Mouse (Mus musculus): Measurements from ENCODE around the gene Thrsp. TPM values are rescaled to one million over a fixed set of nuclear protein-coding genes. Genes with fewer than 3 reads are reported as not detected.

Thrsp gene
- polyA plus RNA-seq (2015; fragmentation: Illumina TruSeq; extraction: RNeasy Lipid Tissue Mini Kit (QIAGEN cat#74804); ENCODE audit: low read depth, low replicate concordance): 38.8 TPM

DNA sequence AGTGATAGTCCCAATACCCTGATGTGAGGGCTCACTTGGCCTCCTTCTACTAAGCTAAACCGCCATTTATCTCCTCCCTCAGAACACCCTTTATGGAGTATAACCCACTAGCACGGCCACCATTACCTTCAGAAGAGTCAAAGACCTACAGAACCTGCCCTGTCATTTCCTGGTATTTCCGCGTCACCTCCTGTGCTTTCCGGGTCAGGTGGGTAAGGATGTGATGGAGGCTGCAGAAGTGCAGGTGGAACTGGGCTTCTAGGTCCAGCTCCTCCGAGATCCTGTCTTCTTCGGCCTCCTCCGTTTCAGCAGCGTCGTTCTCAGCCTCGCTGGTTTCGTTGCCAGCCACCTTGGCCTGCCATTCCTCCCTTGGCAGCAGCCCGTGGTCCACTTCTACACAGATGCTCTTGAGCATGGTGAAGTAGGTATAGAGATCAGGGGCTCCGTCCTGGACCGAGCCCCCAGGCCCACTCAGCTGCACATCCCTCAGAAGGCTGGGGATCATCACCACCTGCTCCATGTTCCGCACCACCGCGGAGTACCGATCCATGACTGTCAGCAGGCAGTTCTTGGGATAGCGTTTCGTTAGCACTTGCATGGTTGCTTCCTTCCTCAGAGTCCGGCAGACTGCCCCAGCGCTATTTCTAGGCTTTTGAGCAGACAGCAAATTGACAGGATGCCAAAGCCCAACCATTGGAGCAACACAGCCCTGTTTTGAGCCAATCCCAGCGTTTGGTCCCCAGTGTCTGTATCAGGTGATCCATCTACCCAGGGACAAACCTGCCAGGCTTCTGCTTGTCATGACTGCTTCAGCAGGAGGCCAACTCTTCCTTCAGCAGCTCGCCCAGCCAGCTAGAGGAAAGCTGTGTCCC, at the start of gene Thrsp:
TSS of gene Thrsp (minus strand) at position 825 of the 872 bp plus-strand sequence.

DNA sequence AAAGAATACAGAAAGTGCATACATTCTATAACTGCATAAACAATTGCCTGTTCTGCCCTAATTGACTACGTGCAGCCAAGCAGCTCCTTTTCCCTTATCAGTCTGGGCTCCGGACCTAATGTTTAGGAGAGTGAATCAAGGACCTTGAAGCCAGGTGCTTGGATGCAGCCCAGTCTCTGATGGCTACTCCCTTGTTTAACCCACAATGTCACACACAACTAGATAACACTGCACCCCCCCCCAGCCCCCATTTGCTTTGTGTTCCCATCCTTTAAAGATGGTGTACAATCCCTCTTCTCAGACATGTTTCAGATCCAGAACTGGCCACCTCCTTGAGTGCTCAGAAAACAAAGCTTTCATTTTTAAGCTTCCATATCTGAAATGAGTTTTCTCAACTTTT, 33.5 kb upstream of the Thrsp start, which contains the start of gene Kctd14:
TSS of gene Kctd14 (plus strand) at position 301 of the 400 bp plus-strand sequence.

DNA sequence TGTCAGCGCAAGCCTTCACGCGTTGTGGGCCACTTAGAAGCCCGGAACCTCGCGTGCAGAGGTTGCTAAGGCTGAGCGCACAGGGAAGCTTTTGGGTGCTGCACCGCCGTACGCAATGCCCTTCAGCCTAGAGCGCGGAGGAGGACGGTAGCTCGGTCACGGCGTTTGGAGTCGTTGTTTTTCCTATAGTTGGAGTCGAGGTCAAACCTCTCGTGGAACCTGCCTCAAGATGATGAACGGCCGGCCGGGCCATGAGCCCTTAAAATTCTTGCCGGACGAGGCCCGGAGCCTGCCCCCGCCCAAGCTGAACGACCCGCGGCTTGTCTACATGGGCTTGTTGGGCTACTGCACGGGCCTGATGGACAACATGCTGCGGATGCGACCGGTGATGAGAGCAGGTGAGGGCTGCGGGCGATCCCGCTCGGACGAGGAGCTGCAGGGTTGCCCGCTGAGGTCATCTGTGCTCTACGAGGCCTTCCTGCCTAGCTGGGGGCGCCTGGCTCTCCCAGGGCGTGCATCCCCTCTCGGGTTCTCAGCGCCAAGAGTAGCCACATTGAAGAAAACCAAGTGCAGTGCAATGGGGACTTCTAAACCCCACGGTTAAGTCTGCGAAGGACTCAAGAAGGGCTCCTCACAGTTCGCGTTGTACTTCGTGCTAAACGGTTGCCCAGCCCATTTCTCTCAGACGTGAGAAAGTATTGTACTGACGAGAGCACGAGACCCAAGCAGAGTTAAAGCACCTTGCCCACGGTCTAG, 17.4 kb downstream of the Thrsp start, which contains the start of gene Ndufc2:
TSS of gene Ndufc2 (plus strand) at position 44 of the 756 bp plus-strand sequence.

Other genes starting within 250 kb of the Thrsp start
- 11.6 TPM for gene Usp35, start 85.7 kb downstream of the Thrsp start, polyA plus RNA-seq (2015; fragmentation: Illumina TruSeq; extraction: RNeasy Lipid Tissue Mini Kit (QIAGEN cat#74804); ENCODE audit: low read depth, low replicate concordance)
- 17.1 TPM for gene Kctd21, start 85.4 kb downstream of the Thrsp start, polyA plus RNA-seq (2015; fragmentation: Illumina TruSeq; extraction: RNeasy Lipid Tissue Mini Kit (QIAGEN cat#74804); ENCODE audit: low read depth, low replicate concordance)
- 8.3 TPM for gene Alg8, start 46.1 kb downstream of the Thrsp start, polyA plus RNA-seq (2015; fragmentation: Illumina TruSeq; extraction: RNeasy Lipid Tissue Mini Kit (QIAGEN cat#74804); ENCODE audit: low read depth, low replicate concordance)
- gene Ndufc2, start 17.7 kb downstream of the Thrsp start, polyA plus RNA-seq (2015; fragmentation: Illumina TruSeq; extraction: RNeasy Lipid Tissue Mini Kit (QIAGEN cat#74804); ENCODE audit: low read depth, low replicate concordance): 419 TPM
- 3.0 TPM for gene Kctd14, start 33.6 kb upstream of the Thrsp start, polyA plus RNA-seq (2015; fragmentation: Illumina TruSeq; extraction: RNeasy Lipid Tissue Mini Kit (QIAGEN cat#74804); ENCODE audit: low read depth, low replicate concordance)
- gene Ints4, start 63.2 kb upstream of the Thrsp start, polyA plus RNA-seq (2015; fragmentation: Illumina TruSeq; extraction: RNeasy Lipid Tissue Mini Kit (QIAGEN cat#74804); ENCODE audit: low read depth, low replicate concordance): 28.7 TPM
- gene Aamdc, start 161.8 kb upstream of the Thrsp start, polyA plus RNA-seq (2015; fragmentation: Illumina TruSeq; extraction: RNeasy Lipid Tissue Mini Kit (QIAGEN cat#74804); ENCODE audit: low read depth, low replicate concordance): 69.8 TPM
- gene Rsf1, start 162.2 kb upstream of the Thrsp start, polyA plus RNA-seq (2015; fragmentation: Illumina TruSeq; extraction: RNeasy Lipid Tissue Mini Kit (QIAGEN cat#74804); ENCODE audit: low read depth, low replicate concordance): 14.4 TPM

Data from brain, adult 10 weeks (tissue).